Mouse (Mus musculus) cerebral cortex, adult 2 months (tissue): ENCODE data around the gene Dnah14.

Source experiments
- WGBS: fragments of 180-500 bp; shearing (Covaris S2); methylation state at CpG from one replicate; pipeline ENCODE4 v1.1.7; 2018; 5-methylcytosine and 5-hydroxymethylcytosine counted together

Gene Dnah14

DNA sequence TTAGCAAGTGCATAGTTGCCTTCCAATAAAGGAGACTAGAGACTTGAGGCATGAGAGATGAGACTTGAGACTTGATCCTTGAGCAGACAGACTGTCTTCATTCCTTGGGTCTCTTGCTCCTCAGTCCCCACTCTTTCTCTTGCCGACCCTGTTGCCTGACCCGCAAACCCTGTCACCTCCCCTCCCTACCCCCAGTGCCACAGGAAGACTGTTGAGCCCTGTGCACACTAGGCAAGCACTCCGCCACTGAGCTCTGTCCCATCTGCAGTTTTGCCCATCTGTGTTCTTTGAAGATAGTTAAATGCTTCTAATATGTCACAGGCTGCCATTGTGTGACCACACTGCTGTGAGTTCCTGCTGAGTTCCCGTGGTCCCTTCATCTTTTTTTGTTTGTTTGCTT, 23.0 kb downstream of the Dnah14 start:
- WGBS: 60% methylated on average over 4 of the region's 4 CpGs

DNA sequence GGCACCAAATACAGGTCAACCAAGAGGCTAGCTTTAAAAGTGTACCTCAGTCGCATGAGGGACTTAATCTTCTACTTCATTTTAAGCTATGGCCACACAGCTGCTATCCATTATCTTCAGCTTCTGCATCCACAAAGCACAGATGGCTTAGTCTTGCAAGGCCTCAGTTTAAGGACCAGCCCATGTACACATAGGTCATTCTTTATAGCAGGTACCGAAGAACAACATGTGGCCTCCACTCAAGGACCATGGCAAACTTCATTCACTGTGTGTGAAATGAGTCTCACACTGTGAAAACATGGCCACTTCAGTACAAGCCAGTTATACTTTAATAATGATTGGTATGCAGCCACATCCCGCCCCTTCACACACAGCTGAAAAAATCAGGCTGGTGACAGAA, 34.8 kb downstream of the Dnah14 start:
- 89% methylated on average over 3 of the region's 3 CpGs for WGBS

DNA sequence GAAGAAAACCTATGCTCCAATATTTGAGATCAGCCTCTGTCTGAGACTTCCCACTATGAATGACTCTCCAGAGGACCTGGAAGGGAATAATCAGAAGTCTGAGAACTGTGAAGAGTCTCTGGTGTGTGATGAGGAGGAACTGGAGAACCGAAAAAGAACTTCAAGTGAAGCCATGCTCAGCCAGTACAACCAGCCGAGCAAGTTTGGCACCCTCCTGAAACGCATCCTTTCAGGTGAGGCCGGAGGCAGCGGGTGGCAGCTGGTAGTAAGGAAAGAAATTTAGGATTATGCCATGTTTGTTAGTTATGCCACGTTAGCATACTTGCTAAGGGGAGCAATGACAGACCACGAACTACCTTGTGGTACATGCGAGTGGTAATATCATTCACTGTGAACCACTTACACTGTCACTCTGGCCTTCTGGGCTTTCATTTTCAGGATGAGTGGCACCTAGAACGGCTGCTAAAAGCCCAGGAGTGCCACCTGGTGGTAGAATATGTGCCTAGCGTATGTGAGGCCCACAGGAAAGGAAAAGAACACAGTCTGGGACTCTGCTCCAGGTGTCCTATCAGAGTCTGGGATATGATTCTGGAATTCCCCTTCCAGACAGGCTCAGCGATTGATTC, 39.6 kb downstream of the Dnah14 start:
- 57% methylated on average over 11 of the region's 11 CpGs for WGBS

GRCm38 (mm10) chr1:181617332-181617731, 41.0 kb downstream of the Dnah14 start:
- 57% methylated on average over 5 of the region's 5 CpGs for WGBS

- WGBS: 85% methylated on average over 6 of the region's 6 CpGs
These were observed 46.9 kb downstream of the Dnah14 start for GRCm38 (mm10) chr1:181623149-181623680.

DNA sequence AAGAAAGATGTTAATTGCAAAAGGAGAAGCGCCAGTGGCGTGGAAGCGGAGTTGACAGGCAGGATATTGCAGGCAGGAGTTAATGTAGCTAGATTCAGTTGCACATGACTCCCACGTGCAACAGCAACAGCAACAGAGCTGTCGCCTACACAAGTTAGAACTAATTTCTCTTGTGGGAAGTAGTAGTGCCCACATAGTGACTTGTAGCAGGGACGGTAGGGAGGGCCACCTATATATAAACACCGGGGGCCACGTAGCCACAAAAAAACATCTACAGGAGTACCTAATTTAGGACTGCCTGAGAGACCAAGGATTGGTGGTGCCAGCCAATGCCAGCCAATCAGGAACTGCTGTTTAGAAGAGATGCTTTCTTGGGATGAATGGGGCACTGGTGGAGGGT, 48.5 kb downstream of the Dnah14 start:
- WGBS: 54% methylated on average over 8 of the region's 8 CpGs

GRCm38 (mm10) chr1:181628276-181628675, 51.9 kb downstream of the Dnah14 start:
- whole genome bisulfite sequencing: 76% methylated on average over 6 of the region's 6 CpGs

GRCm38 (mm10) chr1:181631371-181631770, 55.0 kb downstream of the Dnah14 start:
- 94% methylated on average over 4 of the region's 4 CpGs for WGBS

GRCm38 (mm10) chr1:181637997-181638713, 61.8 kb downstream of the Dnah14 start:
- 62% methylated on average over 12 of the region's 12 CpGs for WGBS

DNA sequence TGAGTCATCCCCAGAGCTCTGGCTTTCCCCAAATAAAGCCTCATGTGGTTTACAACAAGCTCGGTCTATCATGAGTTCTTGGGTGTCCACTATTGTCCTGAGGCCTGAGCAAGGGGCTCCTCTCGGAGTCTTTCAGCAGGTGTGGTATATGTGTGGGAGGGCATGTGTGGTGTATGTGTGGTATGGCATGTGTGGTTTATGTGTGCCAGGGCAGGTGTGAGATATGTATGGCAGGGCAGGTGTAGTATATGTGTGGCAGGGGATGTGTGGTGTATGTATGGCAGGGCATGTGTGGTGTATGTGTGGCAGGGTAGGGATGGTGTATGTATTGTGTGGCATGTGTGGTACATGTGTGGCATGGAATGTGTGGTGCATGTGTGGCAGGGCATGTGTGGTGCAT, 64.0 kb downstream of the Dnah14 start:
- 89% methylated on average over 2 of the region's 2 CpGs for WGBS

- WGBS: 54% methylated on average over 8 of the region's 8 CpGs
These were observed 71.1 kb downstream of the Dnah14 start for GRCm38 (mm10) chr1:181647467-181647866.

DNA sequence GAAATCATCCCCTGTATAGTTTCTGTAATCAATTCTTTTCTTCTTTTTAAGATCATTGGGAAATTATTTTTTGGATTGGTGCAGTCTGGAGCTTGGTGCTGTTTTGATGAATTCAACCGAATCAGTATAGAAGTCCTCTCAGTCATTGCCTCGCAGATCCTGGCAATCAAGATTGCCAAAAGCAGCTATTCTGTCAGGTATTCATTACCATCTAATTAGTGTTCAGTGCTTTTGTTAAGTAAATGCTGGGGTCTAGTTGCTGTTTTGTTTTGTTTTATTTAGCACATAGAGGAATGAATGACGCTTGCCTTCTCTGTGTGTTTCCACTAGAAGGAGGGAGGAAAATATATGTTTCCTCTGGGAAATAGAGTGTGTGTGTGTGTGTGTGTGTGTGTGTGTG, 77.1 kb downstream of the Dnah14 start:
- WGBS: 50% methylated on average over 3 of the region's 3 CpGs

DNA sequence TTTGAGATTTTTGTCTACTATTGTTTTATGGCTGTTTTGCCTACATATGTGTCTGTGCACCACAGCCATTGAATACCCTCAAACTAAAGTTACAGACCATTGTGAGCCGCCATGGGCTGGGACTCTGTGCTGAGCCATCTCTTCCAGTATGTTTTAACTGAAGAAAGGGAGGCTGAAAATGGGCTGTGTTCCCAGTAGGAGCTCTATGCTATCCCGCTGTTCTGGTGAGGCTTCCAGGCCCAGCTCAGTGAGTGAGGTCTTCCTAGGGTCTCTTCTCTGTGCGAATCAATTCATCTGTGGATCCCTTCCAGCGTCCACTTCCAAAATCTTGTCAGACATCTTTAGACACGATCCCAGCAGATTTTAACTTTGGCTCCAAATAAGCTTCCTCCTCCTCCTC, 80.1 kb downstream of the Dnah14 start:
- 45% methylated on average over 5 of the region's 5 CpGs for WGBS

- WGBS: 66% methylated on average over 4 of the region's 4 CpGs
These were observed 90.4 kb downstream of the Dnah14 start for GRCm38 (mm10) chr1:181666801-181667200.

GRCm38 (mm10) chr1:181694729-181695498, 118.6 kb downstream of the Dnah14 start:
- 78% methylated on average over 5 of the region's 5 CpGs for WGBS

- 50% methylated on average over 5 of the region's 5 CpGs for WGBS
These were observed 152.3 kb downstream of the Dnah14 start for GRCm38 (mm10) chr1:181728707-181729106.

- 86% methylated on average over 5 of the region's 5 CpGs for WGBS
These were observed 157.2 kb downstream of the Dnah14 start for GRCm38 (mm10) chr1:181733517-181733916.

GRCm38 (mm10) chr1:181740259-181740658, 163.9 kb downstream of the Dnah14 start:
- 78% methylated on average over 5 of the region's 5 CpGs for WGBS

DNA sequence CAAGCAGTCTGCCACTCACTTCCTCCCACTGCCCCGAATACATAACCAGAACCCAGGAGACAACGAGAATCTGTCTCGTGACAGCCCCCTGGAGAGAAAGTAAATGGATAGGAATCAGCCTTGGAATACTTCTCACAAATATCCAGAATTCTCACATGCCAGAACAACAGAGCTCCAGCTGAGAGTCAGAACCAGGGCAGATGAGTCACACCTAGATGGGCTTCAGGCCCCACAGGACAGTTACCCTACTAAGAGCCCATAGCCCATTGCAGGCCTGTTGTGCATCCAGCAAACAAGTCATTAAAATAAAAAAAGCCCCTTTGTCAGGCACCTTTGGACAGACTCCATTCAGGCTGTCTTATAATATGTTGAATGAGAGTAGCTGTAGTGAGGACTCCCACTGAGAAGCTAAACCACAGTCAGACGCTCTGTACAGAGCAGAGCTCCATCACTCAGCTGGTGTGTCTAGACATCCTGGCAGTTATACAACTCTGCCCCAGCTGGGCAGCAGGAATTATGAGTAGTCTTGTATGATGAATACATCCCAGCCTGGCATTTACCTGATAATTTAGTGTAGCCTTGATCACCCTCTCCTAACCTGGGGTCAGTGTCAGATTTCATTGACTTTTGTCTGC, 166.0 kb downstream of the Dnah14 start:
- 59% methylated on average over 4 of the region's 4 CpGs for WGBS

DNA sequence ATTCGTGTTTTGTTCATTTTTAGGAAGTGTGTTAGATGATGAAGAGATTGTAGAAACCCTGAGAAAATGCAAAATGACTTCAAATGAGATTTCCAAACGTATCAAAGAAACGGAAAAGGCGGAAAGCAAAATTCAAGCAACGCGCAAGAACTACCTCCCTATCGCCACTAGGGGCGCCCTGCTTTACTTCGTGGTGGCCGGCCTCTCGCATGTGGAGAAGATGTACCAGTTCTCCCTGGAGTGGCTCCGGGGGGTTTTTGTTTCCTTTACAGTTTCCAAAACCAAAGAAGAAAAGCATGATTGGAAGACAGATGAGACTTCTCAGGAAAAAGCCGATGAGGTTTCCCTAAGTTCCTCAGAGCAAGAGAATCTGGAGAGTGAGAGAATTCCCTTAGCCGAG, 193.0 kb downstream of the Dnah14 start:
- 43% methylated on average over 14 of the region's 14 CpGs for WGBS

GRCm38 (mm10) chr1:181771871-181772270, 195.5 kb downstream of the Dnah14 start:
- WGBS: 89% methylated on average over 3 of the region's 3 CpGs

- WGBS: 69% methylated on average over 1 of the region's 1 CpGs
These were observed 200.2 kb downstream of the Dnah14 start for GRCm38 (mm10) chr1:181776541-181776940.
